Mouse (Mus musculus): Measurements from ENCODE around the gene Ypel5. TPM values are rescaled to one million over a fixed set of nuclear protein-coding genes. Genes with fewer than 3 reads are reported as not detected.

Gene Ypel5
- total RNA-seq, 2 experiments from 2014 or later, result 40.1 to 45.6 TPM

DNA sequence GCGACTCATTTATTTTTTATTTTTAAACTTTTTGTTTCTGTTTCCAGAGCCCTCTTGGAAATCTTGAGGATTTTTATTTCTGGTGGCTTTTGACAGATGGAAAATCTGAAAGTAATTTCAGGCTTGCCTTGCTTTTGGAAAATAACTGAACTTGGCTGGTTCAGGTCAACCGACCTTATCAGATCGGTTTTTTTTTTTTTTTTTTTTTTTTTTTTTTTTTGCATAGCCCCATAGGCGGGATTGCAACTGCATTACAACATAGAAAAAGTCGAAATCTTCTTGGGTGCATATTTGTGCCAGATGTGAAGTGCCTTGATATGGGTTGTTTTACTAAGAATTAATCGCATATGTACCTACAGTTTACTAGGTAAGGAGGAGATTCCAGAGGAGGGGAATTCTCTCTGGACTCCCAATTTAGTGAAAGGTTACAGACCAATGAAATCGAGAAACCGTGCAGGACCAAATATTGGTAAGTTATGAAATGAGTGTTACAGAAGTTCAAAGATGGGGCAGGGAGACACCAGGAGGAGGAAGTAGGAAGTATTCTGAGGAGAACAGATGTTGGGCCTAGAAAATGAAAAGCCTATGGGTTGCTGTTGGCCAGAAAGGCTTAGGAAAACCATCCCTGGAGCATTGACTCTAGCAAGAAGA lies 1.7 kb downstream of the Ypel5 start:
- DNase-seq, result no peak
- intact Hi-C loops (cut with DNase I), result no loop called here

DNA sequence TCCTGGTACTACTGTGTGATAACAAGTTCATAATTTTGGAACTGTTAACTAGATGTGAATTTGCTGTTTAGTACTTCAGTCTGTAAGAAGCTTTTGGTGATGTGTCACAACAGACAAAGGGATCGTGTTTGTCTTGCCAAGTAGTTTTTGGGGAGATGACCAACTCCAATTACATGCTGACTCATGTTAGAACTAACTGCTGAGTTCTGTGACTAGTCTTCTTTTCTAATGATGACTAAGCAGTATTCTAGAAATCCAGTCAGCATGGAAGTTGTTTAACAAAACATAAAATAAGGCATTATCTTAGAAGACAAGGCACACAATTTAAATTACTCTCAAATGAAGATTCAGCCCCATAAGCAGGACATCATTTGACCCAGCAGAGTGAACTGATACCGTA lies 2.7 kb downstream of the Ypel5 start:
- intact Hi-C loops (cut with DNase I), result no loop called here
- DNase-seq, result no peak

DNA sequence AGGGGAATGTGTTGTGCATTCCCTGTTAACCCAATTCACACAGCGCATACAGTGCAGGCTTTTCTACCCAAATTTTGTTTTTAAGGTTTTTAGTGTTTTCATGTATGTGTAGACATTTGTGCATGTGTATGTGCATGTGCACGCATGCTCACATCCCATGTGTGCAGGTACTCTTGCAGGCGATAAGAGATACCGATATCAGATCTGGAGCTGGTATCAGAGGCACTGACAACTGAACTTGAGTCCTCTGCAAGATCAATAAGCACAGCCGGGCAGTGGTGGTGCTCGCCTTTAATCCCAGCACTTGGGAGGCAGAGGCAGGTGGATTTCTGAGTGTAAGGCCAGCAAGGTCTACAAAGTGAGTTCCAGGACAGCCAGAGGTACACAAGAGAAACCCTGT lies 8.1 kb downstream of the Ypel5 start:
- intact Hi-C loops (cut with DNase I), result no loop called here
- DNase-seq, result no peak

DNA sequence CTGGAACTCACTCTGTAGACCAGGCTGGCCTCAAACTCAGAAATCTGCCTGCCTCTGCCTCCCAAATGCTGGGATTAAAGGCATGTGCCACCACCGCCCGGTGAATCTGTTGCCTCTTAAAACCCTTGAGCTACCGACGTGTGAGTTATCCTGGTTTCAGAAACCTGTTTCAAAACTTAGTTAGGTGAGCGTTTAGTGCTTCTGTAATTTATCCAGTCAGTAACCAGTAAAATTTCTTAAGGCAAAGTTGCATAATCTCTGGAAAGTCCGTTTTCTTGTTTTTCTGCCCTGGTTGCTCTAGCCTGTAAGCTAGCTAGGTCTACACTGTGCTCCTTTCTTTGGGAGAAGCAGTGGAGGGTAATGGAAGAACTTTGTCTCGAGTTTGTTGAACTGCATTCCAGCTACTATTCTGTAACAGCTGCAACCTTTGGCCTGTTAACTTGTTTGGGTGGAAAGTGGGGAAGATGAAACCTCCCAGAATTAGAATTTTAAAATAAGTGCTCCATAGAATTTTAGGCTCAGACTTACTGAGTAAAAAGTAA lies 8.8 kb downstream of the Ypel5 start:
- intact Hi-C loops (cut with DNase I), result no loop called here

DNA sequence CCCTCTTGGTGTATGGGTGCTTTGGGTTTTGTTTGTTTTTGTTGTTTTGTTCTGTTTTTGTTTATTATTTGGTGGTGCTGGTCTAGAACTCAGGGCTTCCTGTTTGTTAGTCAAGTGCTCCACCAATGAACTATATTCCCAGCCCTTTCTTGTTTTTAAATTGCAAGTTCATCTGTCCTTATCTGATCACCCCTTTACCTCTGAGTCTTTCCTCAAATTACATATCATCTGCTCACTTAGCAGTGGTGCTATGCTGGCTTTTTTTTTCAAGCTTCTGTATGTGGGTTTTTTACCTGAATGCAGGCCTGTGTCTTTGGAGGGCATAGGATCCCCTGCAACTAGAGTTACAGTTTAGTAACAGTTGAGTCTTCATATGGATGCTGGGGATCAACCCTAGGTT lies 9.3 kb downstream of the Ypel5 start:
- DNase-seq, result no peak
- intact Hi-C loops (cut with DNase I), result no loop called here

More for the DNA sequence above, 8.8 kb downstream of the Ypel5 start:
- DNase-seq, result no peak

DNA sequence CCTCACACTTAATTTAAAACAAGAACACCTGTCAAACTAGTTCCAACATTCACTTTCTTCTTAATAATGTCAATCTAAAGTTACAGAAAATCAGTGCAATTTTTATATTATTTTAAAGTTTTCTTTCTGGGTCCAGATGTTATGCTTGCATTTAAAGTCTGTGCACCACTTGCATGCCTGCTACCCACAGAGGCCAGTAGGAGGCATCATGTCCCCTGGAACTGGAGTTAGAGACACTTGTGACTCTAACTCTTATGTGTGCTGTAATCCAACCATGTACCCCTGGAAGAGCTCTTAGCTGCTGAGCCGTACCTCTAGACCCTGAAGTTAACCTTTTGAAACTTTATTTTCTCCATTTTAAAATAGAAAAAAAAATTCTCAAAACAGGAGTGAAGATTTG lies 19.0 kb downstream of the Ypel5 start:
- intact Hi-C loops (cut with DNase I), result loop anchor here (10.0 kb wide), 2 partner anchors 890 to 1030 kb away; no protein-coding TSS in a partner anchor
- DNase-seq, result no peak

DNA sequence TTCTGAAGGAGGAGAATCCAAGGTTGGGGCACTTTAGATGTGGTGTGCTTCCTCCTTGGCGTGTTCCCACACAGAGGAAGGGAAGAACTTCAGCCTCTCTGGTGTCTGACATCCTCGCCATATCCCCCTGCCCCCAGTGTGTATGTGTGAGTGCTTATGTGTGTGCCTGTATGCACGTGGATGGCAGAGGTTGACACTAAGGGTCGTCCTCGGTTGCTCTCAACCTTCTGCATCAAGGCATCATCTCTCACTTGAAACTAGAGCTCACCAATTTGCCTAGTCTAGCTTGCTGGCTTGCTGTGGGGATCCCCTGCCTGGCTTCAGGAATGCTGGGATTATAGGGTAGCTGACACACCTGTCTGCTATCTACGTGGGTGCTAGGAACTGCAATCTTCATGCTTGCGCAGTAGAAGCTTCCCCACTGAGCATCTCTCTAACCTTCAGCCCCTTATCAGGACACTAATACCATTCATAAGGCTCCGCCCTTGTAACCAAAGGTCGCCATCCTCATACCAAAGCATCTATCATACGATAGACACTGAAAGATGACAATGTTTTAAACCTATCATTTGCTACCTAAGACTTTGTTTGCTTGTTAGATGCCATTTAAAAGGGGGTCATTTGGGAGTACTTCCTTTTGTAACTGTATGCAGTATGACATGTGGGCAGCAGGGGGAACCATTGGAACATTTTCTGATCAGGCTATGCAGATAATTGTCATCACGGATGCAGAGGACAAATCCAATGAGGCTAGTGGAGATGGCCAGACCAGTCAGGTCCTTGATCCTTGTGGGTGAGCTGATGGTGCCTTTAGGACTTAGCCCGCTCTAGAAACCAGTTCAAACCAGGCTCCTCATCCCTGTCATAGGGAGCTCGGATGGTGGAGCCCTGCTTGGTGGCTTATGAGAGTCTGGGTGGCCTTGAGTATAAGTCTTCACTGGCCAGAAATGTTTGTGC lies 21.7 kb downstream of the Ypel5 start:
- intact Hi-C loops (cut with DNase I), result loop anchor here (1.0 to 10.0 kb wide), 4 partner anchors 32 to 1027 kb away; no protein-coding TSS in a partner anchor
- peak; percentile 60 to 75 for DNase-seq

DNA sequence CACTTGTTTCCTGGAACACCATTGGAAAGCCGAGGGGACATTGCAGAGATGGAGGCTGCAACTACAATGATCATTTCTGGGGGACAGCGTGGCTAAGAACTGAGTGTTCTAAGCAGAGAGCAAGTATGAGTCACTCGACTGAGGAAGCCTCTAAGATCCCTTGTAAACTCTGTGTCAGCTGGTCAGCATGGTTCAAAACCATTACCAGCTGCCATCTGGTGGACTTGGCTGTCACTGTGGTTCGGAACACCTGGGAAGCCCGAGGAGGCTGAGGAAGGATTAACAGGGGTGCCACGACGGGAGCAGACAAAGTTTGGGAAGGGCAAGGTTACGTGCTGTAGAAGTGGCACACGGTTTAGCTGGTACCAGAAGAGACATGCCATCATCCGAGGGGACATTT lies 27.0 kb downstream of the Ypel5 start:
- no peak for DNase-seq
- intact Hi-C loops (cut with DNase I), result no loop called here

DNA sequence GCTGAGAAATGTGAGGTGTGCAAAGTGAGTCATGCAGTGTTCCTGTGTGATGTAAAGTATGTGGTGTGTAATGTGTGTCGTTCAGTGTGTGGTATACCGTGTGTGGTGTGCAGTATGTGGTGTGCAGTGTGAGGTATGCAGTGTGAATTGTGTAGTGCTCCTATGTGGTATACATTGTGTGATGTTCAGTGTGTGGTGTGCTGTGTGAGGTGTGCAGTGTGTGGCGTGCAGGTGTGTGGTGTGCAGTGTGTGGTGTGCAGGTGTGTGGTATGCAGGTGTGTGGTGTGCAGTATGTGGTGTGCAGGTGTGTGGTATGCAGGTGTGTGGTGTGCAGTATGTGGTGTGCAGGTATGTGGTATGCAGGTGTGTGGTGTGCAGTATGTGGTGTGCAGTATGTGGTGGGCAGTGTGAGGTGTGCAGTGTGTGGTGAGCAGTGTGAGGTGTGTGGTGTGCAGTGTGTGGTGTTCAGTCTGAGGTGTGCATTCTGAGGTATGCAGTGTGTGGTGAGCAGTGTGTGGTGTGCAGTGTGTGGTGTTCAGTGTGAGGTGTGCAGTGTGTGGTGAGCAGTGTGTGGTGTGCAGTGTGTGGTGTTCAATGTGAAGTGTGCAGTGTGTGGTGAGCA lies 30.5 kb downstream of the Ypel5 start:
- intact Hi-C loops (cut with DNase I), result no loop called here
- DNase-seq, result no peak

DNA sequence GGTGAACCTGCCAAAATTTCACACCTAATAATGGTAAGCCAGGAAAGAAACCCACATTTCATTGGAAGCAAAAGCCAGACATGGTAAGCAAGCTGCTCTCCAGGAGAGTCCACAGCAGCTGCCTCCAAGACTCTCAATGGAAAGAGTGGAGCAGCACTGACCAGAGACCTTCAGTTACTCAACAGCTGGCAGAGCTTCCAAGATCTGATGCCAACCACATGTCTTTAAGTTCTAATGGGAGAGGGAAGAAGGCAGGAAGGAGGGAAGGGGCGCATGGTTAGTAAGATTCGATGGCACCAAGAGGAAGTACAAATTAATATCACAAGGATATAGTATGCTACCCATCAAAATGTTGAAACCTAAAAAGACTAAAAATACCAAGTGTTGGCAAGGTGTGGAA lies 31.9 kb downstream of the Ypel5 start:
- intact Hi-C loops (cut with DNase I), result no loop called here
- DNase-seq, result no peak

DNA sequence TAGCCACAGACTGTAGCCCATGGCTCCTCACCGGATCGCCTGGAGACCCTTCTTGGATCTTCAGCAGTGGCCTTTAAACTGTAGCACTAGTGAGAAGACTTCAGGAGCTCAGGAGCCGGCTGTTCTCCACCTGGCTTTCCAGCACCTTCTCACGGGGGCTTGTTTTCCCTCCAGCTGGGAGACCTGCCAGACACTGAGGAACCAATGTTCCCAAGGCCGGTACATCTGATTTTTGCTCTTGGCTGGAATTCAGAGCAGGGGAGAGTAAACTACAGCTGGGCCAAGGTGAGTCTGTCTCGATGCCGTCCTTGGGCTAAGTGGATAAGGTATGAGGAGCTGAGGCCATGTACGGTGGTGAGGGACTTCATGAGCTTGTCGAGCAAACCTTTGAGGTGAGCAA lies 42.7 kb downstream of the Ypel5 start:
- intact Hi-C loops (cut with DNase I), result no loop called here
- peak in 1 of 2 experiments; percentile 18 for DNase-seq

DNA sequence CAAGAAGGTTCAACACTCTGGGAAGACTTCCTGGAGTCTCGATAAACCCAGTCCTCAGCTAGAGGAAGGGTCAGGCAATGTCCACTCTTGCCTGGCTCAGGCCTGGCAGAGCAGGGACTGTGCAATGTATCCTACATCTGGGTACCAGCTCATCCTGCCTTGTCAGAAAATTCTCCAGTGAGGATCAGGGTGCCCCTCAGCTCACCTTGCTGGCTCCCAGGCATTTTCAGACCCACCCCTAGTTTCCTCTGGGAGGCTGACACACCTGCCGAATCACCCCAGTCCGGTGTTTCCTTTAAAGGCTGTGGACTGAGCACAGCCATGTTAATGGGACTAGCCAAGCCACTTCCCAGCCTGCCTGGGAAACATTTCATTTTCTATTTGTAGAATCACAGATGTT lies 43.9 kb downstream of the Ypel5 start:
- no peak for DNase-seq
- intact Hi-C loops (cut with DNase I), result no loop called here

DNA sequence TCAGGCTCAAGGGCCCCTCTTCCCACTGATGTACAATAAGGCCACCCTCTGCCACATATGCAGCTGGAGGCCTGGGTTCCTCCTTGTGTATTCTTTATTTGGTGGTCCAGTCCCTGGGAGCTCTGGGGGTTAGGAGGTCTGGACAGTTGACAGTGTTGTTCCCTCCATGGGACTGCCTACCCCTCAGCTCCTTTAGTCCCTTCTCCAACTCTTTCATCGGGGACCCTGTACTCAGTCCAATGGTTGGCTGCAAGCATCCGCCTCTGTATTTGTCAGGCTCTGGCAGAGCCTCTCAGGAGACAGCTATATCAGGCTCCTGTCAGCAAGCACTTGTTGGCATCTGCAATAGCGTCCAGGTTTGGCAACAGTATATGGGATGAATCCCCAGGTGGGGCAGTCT lies 44.8 kb downstream of the Ypel5 start:
- intact Hi-C loops (cut with DNase I), result no loop called here
- DNase-seq, result no peak

DNA sequence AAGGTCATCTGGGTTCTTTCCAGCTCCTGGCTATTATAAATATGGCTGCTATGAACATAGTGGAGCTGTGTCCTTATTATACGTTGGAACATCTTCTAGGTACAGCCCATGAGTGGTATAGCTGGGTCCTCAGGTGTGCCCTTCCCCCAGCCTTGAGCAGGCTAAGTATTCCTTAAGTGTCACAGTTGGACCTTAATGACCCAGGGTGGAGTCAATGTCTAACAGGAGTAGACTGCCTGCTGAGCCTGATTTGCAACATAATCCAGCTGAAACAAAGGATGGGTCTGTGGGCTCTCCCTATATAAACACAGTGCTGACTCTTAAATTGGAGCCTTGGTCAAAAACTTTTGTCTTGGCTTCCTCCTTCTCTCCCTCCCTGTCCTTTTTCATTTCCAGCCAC lies 45.6 kb downstream of the Ypel5 start:
- intact Hi-C loops (cut with DNase I), result no loop called here
- no peak for DNase-seq

DNA sequence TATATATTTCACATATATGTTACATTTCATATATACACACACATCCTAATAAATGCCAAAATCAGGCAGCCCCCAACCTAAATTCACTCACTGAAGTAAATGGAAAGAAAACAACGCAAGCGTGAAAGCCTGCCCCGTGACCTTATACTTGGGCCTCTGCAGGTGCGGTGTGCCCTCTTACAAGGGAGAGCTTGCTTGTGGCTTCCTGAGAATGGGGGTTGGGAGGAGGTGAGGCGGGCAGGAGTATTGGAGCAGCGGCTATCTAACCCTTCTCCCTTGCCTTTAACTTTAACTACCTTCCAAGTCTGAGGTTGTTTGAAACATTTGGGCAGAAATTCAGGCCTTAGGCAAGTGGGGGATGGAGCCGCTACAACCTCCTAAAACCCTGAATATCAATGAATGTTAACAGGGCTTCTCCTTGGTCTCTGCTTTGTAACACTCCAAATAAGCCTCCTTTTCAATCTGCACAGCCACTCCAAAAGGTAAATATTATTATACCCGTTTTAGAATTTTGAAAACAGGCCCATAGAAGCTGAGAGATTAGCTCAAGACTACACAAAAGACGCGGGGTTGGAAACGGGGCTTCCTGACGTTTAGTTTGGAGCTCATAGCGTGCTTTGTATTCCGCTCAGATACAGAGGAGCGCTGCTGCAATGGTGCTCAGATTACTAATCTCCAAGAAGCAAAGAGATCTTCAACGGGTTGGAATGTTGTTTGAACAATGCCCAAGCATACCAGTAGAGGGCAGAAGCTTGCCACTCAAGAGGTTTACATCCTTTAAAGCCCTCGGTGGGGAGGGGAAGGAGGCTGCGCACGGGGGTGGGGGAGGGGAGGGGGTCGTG lies 53.5 kb downstream of the Ypel5 start:
- intact Hi-C loops (cut with DNase I), result loop anchor here (1.0 to 5.0 kb wide), 4 partner anchors 31 to 408 kb away; no protein-coding TSS in a partner anchor
- DNase-seq, result peak; percentile 55 to 77

DNA sequence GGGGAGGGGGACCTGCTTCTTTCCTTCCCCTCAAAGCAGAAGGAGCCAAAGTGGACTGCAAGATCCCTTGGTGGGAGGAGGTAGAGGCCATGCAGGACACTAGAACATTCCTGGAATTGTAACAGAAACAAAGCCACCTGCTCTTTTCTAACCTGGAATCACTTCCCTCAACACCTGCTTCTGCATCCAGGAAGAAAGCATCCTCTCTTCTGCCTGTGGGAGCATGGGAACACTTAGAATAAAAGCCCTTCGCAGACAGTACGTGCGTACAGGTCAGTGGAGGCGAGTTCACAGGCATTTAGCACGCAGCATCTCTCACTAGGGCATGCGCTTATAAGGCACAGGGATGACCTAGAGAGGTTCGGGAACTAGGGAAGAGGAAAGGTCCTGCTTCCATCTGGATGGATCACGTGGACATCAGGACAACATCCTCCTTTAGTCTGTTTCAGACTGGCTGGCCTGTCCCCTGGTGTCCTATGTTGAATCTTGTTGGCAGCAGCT lies 54.2 kb downstream of the Ypel5 start:
- intact Hi-C loops (cut with DNase I), result loop anchor here (1.0 to 2.0 kb wide), 3 partner anchors 32 to 118 kb away; no protein-coding TSS in a partner anchor
- DNase-seq, result no peak

DNA sequence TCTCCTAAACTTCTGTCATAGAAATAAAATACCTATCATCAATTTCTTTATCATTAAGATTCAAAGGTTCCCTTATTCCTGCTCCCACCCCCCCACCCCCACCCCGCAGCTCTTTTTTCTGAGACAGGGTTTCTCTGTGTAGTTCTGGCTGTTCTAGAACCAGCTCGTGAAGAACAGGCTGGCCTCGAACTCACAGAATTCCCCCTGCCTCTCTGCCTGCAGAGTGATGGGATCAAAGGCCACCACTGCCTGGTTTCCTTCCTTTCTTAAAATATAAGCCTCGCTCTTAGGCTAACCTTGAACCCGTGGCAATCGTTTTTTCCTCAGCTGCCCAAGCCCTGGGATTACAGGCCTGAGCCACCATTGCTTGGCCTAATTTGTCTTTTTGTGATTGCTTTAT lies 55.3 kb downstream of the Ypel5 start:
- no peak for DNase-seq
- intact Hi-C loops (cut with DNase I), result loop anchor here (2.0 kb wide), 2 partner anchors 75 to 117 kb away; no protein-coding TSS in a partner anchor

DNA sequence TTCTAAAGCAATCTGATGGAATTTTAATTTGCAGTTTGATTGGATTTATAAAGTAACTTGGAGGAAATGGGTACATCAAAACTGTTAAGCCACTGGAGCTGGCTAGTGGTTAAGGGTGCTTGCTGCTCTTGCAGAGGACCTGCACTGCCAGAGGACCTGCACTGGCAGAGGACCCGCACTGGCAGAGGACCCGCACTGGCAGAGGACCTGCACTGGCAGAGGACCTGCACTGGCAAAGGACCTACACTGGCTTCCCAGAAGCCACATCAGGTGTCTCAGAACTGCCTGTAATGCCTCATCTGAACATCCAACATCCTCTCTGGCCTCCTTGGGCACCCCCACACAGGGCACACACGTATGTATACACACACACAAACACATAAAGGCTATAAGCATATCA lies 59.3 kb downstream of the Ypel5 start:
- no peak for DNase-seq
- intact Hi-C loops (cut with DNase I), result no loop called here

DNA sequence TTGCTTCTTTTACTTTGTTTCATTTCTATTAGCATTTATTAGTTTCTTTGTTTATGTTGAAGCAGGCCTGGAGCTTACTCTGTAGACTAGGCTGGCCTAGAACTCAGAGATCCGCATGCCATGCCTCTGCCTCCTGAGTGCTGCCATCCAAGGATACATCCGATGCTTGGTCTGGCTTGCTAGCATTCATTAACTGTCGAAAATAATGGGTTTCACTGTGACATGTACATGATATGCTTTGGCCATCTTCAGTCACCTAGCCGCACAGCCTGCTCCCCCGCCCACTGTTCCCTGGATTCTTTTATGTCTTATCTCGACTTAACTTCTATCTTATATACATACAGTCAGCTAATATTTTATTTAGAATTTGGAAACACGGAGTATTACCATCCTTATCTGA lies 60.8 kb downstream of the Ypel5 start:
- intact Hi-C loops (cut with DNase I), result no loop called here

DNA sequence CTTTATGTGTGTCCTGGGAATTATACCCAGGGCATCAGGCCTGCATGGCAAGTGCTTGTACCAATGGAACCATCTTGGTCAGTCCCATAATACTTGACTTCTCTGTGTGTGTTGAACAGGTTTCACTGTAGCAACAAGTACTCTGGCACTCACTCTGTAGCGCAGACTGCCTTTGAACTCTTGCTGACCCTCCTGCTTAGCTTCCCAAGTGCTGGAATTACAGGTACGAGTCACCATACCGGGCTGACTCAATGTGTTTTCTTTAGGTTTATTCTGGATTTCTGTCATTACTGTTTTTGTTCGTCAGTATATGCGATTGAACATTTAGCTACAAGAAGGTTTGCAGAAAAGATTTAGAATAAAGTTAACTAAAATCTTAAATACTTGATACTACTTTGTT lies 61.7 kb downstream of the Ypel5 start:
- DNase-seq, result no peak
- intact Hi-C loops (cut with DNase I), result no loop called here

More for the DNA sequence above, 60.8 kb downstream of the Ypel5 start:
- DNase-seq, result no peak

All from heart, postnatal 14 days (tissue).